Mouse (Mus musculus) brain, embryonic 14.5 days (tissue): ENCODE data around the gene Wdr25.

Experiments
- CTCF ChIP-seq: fragments of 200-500 bp; IDR thresholded peaks from 2 replicates; pipeline ENCODE4 v1.5.1; 2012; ENCODE audit warnings: inconsistent platforms, mild to moderate bottlenecking, moderate library complexity, borderline replicate concordance; ENCODE audit not compliant: insufficient read depth, insufficient read length; ENCODE audit errors: extremely low read depth
- POLR2A ChIP-seq: fragments of 200-500 bp; IDR thresholded peaks from 2 replicates; pipeline ENCODE4 v1.6.1; 2012; ENCODE audit warnings: mild to moderate bottlenecking, inconsistent platforms, borderline replicate concordance; ENCODE audit not compliant: poor library complexity, insufficient read depth, insufficient read length, severe bottlenecking; ENCODE audit errors: extremely low read depth

- TF ChIP-seq POLR2A (no peak), CTCF (no peak)
Observed at GRCm38 (mm10) chr12:108972234-108972633, 78.8 kb downstream of the Wdr25 start.
